Mouse (Mus musculus): ENCODE measurements around the gene Cand1.

Gene Cand1

DNA sequence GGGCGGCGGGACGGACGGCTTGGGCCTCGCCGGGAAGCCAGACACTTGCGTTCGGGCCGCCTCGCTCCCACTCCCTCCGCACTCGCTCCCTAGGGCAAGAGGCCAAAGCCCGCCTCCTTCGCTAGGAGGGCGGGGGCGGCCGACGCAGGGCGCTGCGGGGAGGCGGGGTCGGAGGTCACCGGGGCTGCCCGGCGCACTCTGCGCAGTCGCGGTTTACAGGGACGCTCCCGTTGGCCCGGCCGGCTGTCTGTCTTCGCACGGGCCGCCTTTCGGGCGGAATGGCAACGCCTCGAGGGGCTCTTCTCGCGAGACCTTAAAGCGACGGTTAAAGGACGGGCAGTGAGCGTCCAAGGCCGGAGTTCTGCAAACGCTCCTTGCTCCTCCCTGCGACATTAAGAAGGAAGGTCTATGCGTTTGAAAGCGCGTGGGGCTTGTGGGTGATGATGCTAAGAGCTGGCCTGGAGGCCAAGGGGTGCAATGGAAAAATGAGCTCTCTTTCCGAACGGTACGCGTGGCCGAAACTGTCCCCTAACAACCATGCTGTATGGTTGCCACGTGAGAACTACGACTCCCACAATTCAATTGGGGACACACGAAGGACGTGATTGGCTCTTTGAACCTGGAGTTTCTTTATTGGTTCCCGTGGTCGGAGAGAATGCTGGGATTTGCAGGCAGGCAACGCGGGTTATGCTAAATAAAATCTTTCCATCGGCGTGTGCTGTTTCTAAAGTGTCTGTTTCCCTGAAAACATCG lies at the start of gene Cand1:
TSS of gene Cand1 (minus strand) at position 87 of the 753 bp plus-strand sequence.
- peak; percentile 98 for DNase-seq (ENCODE audit: low spot score in 2 of 2)

DNA sequence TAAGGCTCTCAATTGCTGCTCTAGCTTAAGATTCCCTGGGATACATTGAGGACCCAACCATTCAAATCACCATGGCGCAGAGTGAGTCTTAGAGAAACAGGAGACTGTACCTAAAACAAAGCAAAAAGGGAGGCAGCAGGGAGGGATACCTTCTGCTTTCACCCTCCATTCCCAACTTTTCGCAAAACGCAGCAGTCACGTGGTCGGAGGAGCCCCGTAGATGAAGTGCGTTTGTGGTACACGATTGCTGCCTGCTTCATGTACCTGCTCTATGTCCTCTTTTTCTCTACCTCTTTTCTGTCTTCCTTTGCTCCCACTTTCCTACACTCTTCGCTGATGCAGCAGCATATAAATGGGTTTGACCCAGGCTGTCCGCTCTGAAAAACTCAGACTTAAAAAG lies 39.0 kb upstream of the Cand1 start:
- DNase-seq (ENCODE audit: low spot score in 2 of 2) = no peak

DNA sequence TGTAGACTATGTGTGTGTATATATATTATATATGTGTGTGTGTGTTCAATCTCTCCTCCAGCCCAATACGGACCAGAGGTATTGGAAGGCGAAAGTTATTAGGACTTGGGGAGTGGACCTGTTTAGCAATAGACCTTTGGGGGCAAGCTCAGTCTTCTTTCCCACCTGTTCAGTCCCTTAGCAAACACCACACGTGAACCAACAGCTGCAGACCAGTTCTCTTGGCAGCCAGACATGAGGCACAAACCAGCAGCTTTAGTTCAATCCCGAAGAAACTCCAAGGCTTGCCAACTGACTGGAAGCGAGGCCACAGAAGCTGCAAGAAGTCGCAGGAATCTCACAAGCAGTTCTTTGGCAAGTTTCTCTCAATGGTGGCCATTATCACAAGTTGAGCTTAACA lies 34.5 kb upstream of the Cand1 start:
- no peak for DNase-seq (ENCODE audit: low spot score in 2 of 2)

- DNase-seq (ENCODE audit: low spot score in 2 of 2) = no peak
These were observed 32.7 kb upstream of the Cand1 start for GRCm38 (mm10) chr10:119272536-119272935.

GRCm38 (mm10) chr10:119272005-119272404 lies 32.1 kb upstream of the Cand1 start:
- DNase-seq (ENCODE audit: low spot score in 2 of 2) = no peak

DNA sequence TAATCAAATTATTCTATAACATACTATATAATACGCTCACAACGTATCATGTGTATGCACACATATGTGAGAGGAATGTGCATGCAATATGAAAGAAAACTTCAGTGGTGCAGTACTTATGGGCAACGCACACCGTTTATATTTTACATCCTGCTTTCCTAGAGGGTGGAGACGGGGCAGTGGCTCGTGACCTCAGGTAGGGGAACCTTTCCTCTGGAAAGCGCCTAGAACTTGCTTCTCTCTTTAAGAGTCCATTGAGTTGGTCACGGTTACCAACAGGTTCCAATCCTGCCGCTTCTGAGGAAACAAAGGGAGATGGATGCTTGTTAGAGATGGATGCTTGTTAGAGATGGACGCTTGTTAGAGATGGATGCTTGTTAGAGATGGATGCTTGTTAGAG lies 31.2 kb upstream of the Cand1 start:
- no peak for DNase-seq (ENCODE audit: low spot score in 2 of 2)

DNA sequence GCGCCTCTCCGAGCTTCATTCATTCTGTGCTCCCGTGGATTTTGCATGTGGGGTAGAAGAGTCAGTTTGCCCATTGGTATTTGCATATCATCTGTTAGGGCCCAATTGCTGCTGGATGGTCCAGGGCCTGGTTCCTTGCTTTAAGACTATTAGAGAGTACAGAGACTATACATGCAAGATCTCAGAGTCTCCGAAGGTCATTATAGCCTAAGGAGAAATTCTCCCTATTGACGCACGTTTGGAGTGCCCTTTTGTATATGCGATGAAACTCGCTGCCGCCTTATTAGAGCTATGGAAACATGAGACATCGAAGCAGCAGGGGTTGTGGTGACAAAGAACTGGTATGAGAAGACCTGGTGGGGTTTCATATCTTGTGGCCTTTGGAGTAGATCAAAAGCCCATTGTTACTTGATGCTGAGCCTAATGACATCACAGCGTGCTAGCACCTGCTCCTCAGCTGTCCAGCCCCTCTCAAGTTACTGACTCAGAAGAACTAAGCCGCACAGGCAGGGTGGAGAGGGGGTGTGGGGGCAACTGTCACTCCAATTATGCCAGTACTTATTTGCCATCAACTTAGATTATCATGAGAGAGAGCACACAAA lies 30.6 kb upstream of the Cand1 start:
- DNase-seq (ENCODE audit: low spot score in 2 of 2) = no peak

DNA sequence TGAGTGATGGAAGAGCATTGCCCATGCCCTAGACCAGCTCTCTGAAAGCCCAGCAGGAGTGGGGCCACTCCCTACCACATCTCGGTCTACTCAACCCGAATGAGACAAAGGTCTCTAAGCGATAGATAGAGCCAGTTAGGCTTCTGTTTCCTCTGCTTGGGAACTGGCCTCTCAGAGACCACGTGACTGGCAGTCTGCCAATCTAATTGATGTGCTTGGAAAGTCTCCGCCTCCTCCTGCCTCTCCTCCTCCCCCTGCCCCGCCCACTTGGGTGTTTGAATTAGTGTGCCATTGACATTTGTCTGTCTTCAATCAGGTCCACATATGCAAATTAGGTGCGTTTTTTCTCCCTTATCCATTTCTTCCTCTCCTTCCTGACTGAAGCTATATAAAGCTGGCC lies 24.9 kb upstream of the Cand1 start:
- DNase-seq (ENCODE audit: low spot score in 2 of 2) = no peak

- no peak for DNase-seq (ENCODE audit: low spot score in 2 of 2)
These were observed 23.0 kb upstream of the Cand1 start for GRCm38 (mm10) chr10:119262821-119263220.

- DNase-seq (ENCODE audit: low spot score in 2 of 2) = no peak
These were observed 18.0 kb upstream of the Cand1 start for GRCm38 (mm10) chr10:119257876-119258275.

GRCm38 (mm10) chr10:119244146-119244545 lies 4.3 kb upstream of the Cand1 start:
- DNase-seq (ENCODE audit: low spot score in 2 of 2) = no peak

GRCm38 (mm10) chr10:119240722-119241089 lies 851 bp upstream of the Cand1 start:
- DNase-seq (ENCODE audit: low spot score in 2 of 2) = no peak

GRCm38 (mm10) chr10:119239633-119239968 lies 254 bp downstream of the Cand1 start:
- peak in 1 of 2 experiments; percentile 27 for DNase-seq (ENCODE audit: low spot score in 2 of 2)

DNA sequence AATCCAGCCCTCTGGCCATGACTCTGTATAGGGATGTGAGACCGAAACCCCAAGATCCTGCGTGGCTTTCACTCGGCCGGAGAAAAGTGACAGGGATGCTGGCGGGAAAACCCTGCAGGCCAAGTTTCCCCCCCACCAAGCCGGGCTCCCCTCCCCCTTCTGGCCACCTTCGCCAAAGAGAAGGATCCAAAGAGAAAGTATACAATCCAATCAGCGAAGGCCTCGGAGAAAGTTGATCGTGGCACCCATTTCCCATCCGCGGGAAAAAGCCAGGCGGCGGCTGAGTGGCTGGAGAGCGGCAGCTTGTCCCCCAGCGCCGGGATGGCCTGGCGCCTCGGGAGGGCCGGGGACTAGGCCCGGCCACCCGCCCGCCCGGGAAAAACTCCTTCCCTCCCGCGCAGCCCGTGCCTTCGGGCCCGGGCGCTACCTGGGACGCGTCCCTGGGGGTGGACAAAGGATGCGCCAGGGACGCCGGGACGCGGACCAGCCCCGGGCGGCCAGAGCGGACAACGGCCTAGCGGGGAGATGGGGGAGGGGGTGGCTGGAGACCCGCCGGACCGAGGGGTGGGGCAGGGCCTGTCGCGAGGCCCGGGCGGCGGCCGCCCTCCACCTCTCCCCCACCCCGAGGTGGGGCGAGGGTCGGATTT lies 747 bp downstream of the Cand1 start:
- peak in 1 of 2 experiments; percentile 7 for DNase-seq (ENCODE audit: low spot score in 2 of 2)

DNA sequence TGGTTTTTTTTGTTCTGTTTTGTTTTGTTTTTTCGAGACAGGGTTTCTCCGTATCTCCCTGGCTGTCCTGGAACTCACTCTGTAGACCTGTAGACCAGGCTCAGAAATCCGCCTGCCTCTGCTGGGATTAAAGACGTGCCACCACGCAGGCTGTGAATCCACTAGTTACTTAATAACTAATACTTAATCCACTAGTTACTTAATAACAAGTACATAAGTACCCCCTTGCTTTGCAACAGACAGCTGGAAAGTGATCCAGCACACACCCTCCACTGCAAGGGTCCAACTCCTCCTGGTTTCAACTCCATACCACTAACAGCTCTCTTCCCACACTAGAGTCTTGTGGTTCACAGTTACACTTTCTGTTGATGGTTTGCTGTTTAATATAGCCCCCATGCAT lies 8.3 kb downstream of the Cand1 start:
- no peak for DNase-seq (ENCODE audit: low spot score in 2 of 2)

- no peak for DNase-seq (ENCODE audit: low spot score in 2 of 2)
These were observed 9.2 kb downstream of the Cand1 start for GRCm38 (mm10) chr10:119230703-119231102.

GRCm38 (mm10) chr10:119230074-119230669 lies 9.7 kb downstream of the Cand1 start:
- DNase-seq (ENCODE audit: low spot score in 2 of 2) = no peak

GRCm38 (mm10) chr10:119223686-119224085 lies 16.2 kb downstream of the Cand1 start:
- DNase-seq (ENCODE audit: low spot score in 2 of 2) = no peak

- no peak for DNase-seq (ENCODE audit: low spot score in 2 of 2)
These were observed 18.2 kb downstream of the Cand1 start for GRCm38 (mm10) chr10:119221631-119222030.

DNA sequence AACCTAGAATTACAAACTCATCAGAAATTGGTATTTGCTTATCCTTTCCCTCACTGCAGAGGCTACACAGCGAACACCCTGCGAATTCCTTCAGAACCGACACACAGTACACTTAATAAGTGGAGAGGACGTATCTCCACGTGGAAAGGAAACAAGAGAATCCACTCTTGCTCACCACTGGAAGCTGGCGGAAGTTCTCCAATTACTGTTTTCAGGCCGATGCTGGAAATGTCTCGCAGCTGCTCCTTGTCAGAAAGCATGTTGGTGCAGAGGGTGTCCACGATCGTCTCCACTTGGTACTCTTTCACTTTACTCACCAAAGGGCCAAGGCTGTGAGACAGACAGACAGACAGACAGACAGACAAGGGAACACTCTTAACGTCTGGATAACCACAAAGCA lies 20.4 kb downstream of the Cand1 start:
- DNase-seq (ENCODE audit: low spot score in 2 of 2) = no peak

DNA sequence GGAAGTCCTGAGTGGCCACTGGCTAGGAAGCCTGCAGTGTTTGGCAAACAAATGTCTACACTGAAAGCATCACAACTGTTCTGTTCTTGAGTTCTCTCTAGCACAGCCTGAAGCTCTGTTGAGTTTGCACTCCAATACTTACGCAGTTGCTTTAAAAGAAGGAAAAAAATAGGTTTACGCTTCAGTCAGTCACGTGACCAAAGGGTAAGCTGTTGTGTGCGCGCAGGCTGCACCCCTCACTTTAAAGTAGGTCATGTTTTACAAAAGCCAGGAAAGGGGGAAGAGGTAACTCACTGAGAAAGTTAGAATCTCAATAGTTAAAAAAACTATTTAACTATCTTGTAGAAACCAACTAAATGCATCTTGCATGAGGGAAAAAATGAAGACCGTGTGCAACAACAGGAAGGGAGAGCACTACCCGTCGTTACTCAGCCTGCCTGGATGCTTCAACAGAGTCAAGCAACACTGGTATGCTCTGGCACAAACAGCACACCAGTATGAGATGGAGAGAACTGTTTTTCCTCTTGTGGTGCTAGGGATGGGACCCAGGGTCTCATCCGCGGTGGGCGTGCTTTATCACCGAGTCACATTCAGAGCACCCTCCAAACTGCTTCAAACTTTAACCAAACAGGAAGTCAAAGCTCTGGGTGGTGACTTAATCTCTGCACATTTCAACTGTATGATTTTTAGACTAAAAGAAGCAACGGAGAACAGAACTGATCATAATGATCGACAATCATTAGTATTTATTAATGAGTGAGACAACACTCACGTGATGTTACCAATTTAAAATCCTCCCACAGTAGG lies 21.4 kb downstream of the Cand1 start:
- DNase-seq (ENCODE audit: low spot score in 2 of 2) = no peak

GRCm38 (mm10) chr10:119212443-119212842 lies 27.4 kb downstream of the Cand1 start:
- no peak for DNase-seq (ENCODE audit: low spot score in 2 of 2)

Data from right cerebral cortex, postnatal 36 days (tissue).